Comparison of ENCODE assay signal across 24 mouse cellular contexts in the genomic region with DNA sequence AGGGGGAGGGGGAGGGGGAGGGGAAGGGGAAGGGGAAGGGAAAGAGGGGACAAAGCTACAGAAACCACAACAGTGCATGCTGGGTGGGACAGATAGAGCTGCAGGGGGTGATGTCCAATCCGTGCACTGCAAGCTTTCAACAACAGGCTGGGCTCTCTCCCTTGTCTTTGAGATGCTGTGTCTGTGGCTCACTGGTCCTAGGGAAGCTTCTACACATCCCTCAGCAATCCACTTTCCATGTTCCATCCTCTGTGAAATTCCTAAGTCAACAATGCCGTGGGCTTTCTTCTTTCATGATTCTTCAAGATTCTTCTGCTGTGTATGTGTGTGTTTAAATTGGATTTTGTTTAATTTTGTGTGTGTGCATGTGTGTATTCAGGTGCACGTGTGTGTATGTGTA.
A peak's percentile ranks its signal among the peaks of the same experiment; 100 is the strongest.
DNase-seq lines count a peak whose midpoint lies in the region; ATAC-seq lines count a peak whose summit lies in the region.
"Had no signal": no experiment of that assay in that cellular context is flagged by ENCODE, and none has a peak within 500 bp of the region (broad histone marks: within the 10 kb centered on the region; RNA-seq: fewer than 3 reads in every experiment).

No protein-coding gene starts in this region.

- no peak for DNase-seq in embryonic facial prominence, embryonic 11.5 days (ENCODE audit: low spot score)
- no peak for DNase-seq in embryonic facial prominence, embryonic 10.5 days (ENCODE audit: low spot score)
- peak; percentile 60 for DNase-seq in 3T3-L1 (ENCODE audit: low read depth, low spot score)
- DNase-seq in embryonic facial prominence, embryonic 14.5 days (ENCODE audit: low spot score), result no peak
- no peak for DNase-seq in urinary bladder, postnatal 10 days (ENCODE audit: low spot score)
- DNase-seq in embryo, embryonic 9.5 days (ENCODE audit: extremely low spot score), result no peak
- DNase-seq in spleen, adult 18-20 months, result no peak
- DNase-seq: adrenal gland, postnatal 10 days; cerebellum, adult 18-20 months; cerebellum, postnatal 14 days; forebrain, postnatal 0 days; gastrocnemius, postnatal 36 days; heart, postnatal 36 days; kidney, adult 18-20 months; left cerebral cortex, postnatal 4 days; lung, adult 18-20 months had no signal

- H3K27me3 ChIP-seq in embryonic facial prominence, embryonic 11.5 days (ENCODE audit: control insufficient read depth, insufficient read depth, low read length), result no peaks in the 10 kb centered on the region
- peaks cover 12% of the 10 kb centered on the region; the same call in 1 of the 2 replicates for H3K27me3 ChIP-seq in embryonic facial prominence, embryonic 10.5 days (replicated peaks; ENCODE audit: low read depth, poor library complexity, severe bottlenecking)
- H3K27me3 ChIP-seq in embryonic facial prominence, embryonic 14.5 days (replicated peaks; ENCODE audit: control insufficient read depth, insufficient read depth, low read length), result no peaks in the 10 kb centered on the region
- H3K27me3 ChIP-seq in limb, embryonic 15.5 days, result no peaks in the 10 kb centered on the region
- H3K27me3 ChIP-seq: heart, embryonic 15.5 days; midbrain, embryonic 15.5 days had no signal

- H3K9ac ChIP-seq in embryonic facial prominence, embryonic 11.5 days (replicated peaks; ENCODE audit: low read length), result no peak overlapping the region
- H3K9ac ChIP-seq in embryonic facial prominence, embryonic 14.5 days (ENCODE audit: low read depth, low read length), result no peak overlapping the region
- H3K9ac ChIP-seq in limb, embryonic 15.5 days, result no peak overlapping the region
- H3K9ac ChIP-seq: forebrain, postnatal 0 days; heart, embryonic 15.5 days; hindbrain, embryonic 13.5 days; liver, embryonic 12.5 days; midbrain, embryonic 15.5 days; neural tube, embryonic 15.5 days had no signal

- no peak overlapping the region for H3K4me3 ChIP-seq in embryonic facial prominence, embryonic 11.5 days (ENCODE audit: low read depth, low read length)
- no peak overlapping the region for H3K4me3 ChIP-seq in embryonic facial prominence, embryonic 10.5 days
- H3K4me3 ChIP-seq in embryonic facial prominence, embryonic 14.5 days (ENCODE audit: low read depth, low read length), result no peak overlapping the region
- no peak overlapping the region for H3K4me3 ChIP-seq in limb, embryonic 15.5 days
- H3K4me3 ChIP-seq: heart, embryonic 15.5 days; hindbrain, embryonic 13.5 days; left cerebral cortex, adult 2 months; liver, embryonic 12.5 days; midbrain, embryonic 15.5 days; neural tube, embryonic 15.5 days had no signal

- no peak overlapping the region for H3K4me2 ChIP-seq in embryonic facial prominence, embryonic 11.5 days (ENCODE audit: low read depth, low read length)
- H3K4me2 ChIP-seq in embryonic facial prominence, embryonic 14.5 days (ENCODE audit: low read depth, low read length), result no peak overlapping the region
- no peak overlapping the region for H3K4me2 ChIP-seq in limb, embryonic 15.5 days
- H3K4me2 ChIP-seq: hindbrain, embryonic 13.5 days; liver, embryonic 12.5 days; midbrain, embryonic 15.5 days; neural tube, embryonic 15.5 days had no signal

- no peaks in the 10 kb centered on the region for H3K36me3 ChIP-seq in embryonic facial prominence, embryonic 11.5 days (replicated peaks; ENCODE audit: control insufficient read depth, insufficient read depth, low read depth, low read length)
- H3K36me3 ChIP-seq in embryonic facial prominence, embryonic 10.5 days (replicated peaks), result no peaks in the 10 kb centered on the region
- no peaks in the 10 kb centered on the region for H3K36me3 ChIP-seq in embryonic facial prominence, embryonic 14.5 days (ENCODE audit: control insufficient read depth, insufficient read depth, low read length)
- no peaks in the 10 kb centered on the region for H3K36me3 ChIP-seq in limb, embryonic 15.5 days
- H3K36me3 ChIP-seq: G1E; heart, embryonic 15.5 days; hindbrain, embryonic 13.5 days; liver, embryonic 12.5 days; midbrain, embryonic 15.5 days; neural tube, embryonic 15.5 days had no signal

- peaks cover 8% of the 10 kb centered on the region for H3K4me1 ChIP-seq in embryonic facial prominence, embryonic 11.5 days (ENCODE audit: control insufficient read depth, insufficient read depth, low read length)
- peaks cover 50% of the 10 kb centered on the region for H3K4me1 ChIP-seq in embryonic facial prominence, embryonic 10.5 days
- peaks cover 32% of the 10 kb centered on the region for H3K4me1 ChIP-seq in embryonic facial prominence, embryonic 14.5 days (ENCODE audit: control insufficient read depth, insufficient read depth, low read length)
- H3K4me1 ChIP-seq in limb, embryonic 15.5 days, result peaks cover 49% of the 10 kb centered on the region

- WGBS in embryonic facial prominence, embryonic 11.5 days, result 61% methylated on average over 3 of the region's 3 CpGs
- 68% methylated on average over 3 of the region's 3 CpGs for WGBS in embryonic facial prominence, embryonic 10.5 days
- 51% methylated on average over 3 of the region's 3 CpGs for WGBS in embryonic facial prominence, embryonic 14.5 days
- WGBS in limb, embryonic 15.5 days, result 69% methylated on average over 3 of the region's 3 CpGs

- H3K27ac ChIP-seq in embryonic facial prominence, embryonic 11.5 days (replicated peaks; ENCODE audit: low read depth, low read length), result peak overlapping the region; percentile 3; the same call in 1 of the 2 replicates
- H3K27ac ChIP-seq in embryonic facial prominence, embryonic 10.5 days (replicated peaks), result no peak overlapping the region; the same call in 1 of the 2 replicates
- peak overlapping the region; percentile 89; the same call in 1 of the 2 replicates for H3K27ac ChIP-seq in embryonic facial prominence, embryonic 14.5 days (replicated peaks; ENCODE audit: low read depth, low read length)
- H3K27ac ChIP-seq in limb, embryonic 15.5 days, result peak overlapping the region; percentile 95; the same call in 1 of the 2 replicates
- H3K27ac ChIP-seq: left cerebral cortex, adult 2 months; liver, embryonic 12.5 days; midbrain, embryonic 15.5 days had no signal

- no peaks in the 10 kb centered on the region for H3K9me3 ChIP-seq in embryonic facial prominence, embryonic 11.5 days (replicated peaks; ENCODE audit: control insufficient read depth, low read length)
- H3K9me3 ChIP-seq in embryonic facial prominence, embryonic 10.5 days, result no peaks in the 10 kb centered on the region
- H3K9me3 ChIP-seq in embryonic facial prominence, embryonic 14.5 days (ENCODE audit: control insufficient read depth, low read length), result no peaks in the 10 kb centered on the region
- no peaks in the 10 kb centered on the region for H3K9me3 ChIP-seq in limb, embryonic 15.5 days
- H3K9me3 ChIP-seq: heart, embryonic 15.5 days; hindbrain, embryonic 13.5 days; liver, embryonic 12.5 days; midbrain, embryonic 15.5 days; neural tube, embryonic 15.5 days had no signal

- ATAC-seq in embryonic facial prominence, embryonic 11.5 days (replicated peaks; ENCODE audit: insufficient number of reproducible peaks, low FRiP score, low TSS enrichment, low read depth), result no peak
- ATAC-seq in embryonic facial prominence, embryonic 14.5 days (ENCODE audit: low read depth), result no peak
- ATAC-seq in limb, embryonic 15.5 days (ENCODE audit: insufficient number of reproducible peaks, low FRiP score, low TSS enrichment, low read depth), result no peak
- ATAC-seq: forebrain, postnatal 0 days; liver, embryonic 12.5 days; midbrain, embryonic 15.5 days had no signal
